Mouse (Mus musculus): ENCODE measurements around the gene Casz1.
A peak's percentile ranks its signal among the peaks of the same experiment; 100 is the strongest.

Casz1 gene

GRCm38 (mm10) chr4:148846724-148847123, 42.5 kb downstream of the Casz1 start:
- no peak for DNase-seq (ENCODE audit: low read depth, low spot score)

- DNase-seq (ENCODE audit: low read depth, low spot score): no peak
These were observed 43.4 kb downstream of the Casz1 start for GRCm38 (mm10) chr4:148847636-148848035.

- DNase-seq (ENCODE audit: low read depth, low spot score): no peak
These were observed 45.2 kb downstream of the Casz1 start for GRCm38 (mm10) chr4:148849437-148849836.

- DNase-seq (ENCODE audit: low read depth, low spot score): no peak
These were observed 48.8 kb downstream of the Casz1 start for GRCm38 (mm10) chr4:148853057-148853456.

GRCm38 (mm10) chr4:148854093-148854492, 49.9 kb downstream of the Casz1 start:
- DNase-seq (ENCODE audit: low read depth, low spot score): no peak

GRCm38 (mm10) chr4:148855527-148855926, 51.3 kb downstream of the Casz1 start:
- DNase-seq (ENCODE audit: low read depth, low spot score): no peak

- no peak for DNase-seq (ENCODE audit: low read depth, low spot score)
These were observed 52.0 kb downstream of the Casz1 start for GRCm38 (mm10) chr4:148856216-148856615.

- no peak for DNase-seq (ENCODE audit: low read depth, low spot score)
These were observed 53.3 kb downstream of the Casz1 start for GRCm38 (mm10) chr4:148857398-148858084.

- no peak for DNase-seq (ENCODE audit: low read depth, low spot score)
These were observed 54.0 kb downstream of the Casz1 start for GRCm38 (mm10) chr4:148858194-148858593.

GRCm38 (mm10) chr4:148859415-148859814, 55.2 kb downstream of the Casz1 start:
- no peak for DNase-seq (ENCODE audit: low read depth, low spot score)

- DNase-seq (ENCODE audit: low read depth, low spot score): no peak
These were observed 55.8 kb downstream of the Casz1 start for GRCm38 (mm10) chr4:148859906-148860491.

GRCm38 (mm10) chr4:148860636-148861035, 56.4 kb downstream of the Casz1 start:
- no peak for DNase-seq (ENCODE audit: low read depth, low spot score)

- DNase-seq (ENCODE audit: low read depth, low spot score): no peak
These were observed 62.7 kb downstream of the Casz1 start for GRCm38 (mm10) chr4:148866812-148867470.

- no peak for DNase-seq (ENCODE audit: low read depth, low spot score)
These were observed 63.6 kb downstream of the Casz1 start for GRCm38 (mm10) chr4:148867721-148868397.

GRCm38 (mm10) chr4:148869566-148869965, 65.3 kb downstream of the Casz1 start:
- DNase-seq (ENCODE audit: low read depth, low spot score): peak; percentile 21

- peak; percentile 77 for DNase-seq (ENCODE audit: low read depth, low spot score)
These were observed 66.3 kb downstream of the Casz1 start for GRCm38 (mm10) chr4:148870496-148870895.

- DNase-seq (ENCODE audit: low read depth, low spot score): peak; percentile 85
These were observed 67.6 kb downstream of the Casz1 start for GRCm38 (mm10) chr4:148871751-148872334.

- DNase-seq (ENCODE audit: low read depth, low spot score): no peak
These were observed 68.1 kb downstream of the Casz1 start for GRCm38 (mm10) chr4:148872372-148872771.

- peak; percentile 52 for DNase-seq (ENCODE audit: low read depth, low spot score)
These were observed 68.6 kb downstream of the Casz1 start for GRCm38 (mm10) chr4:148872783-148873182.

- no peak for DNase-seq (ENCODE audit: low read depth, low spot score)
These were observed 71.9 kb downstream of the Casz1 start for GRCm38 (mm10) chr4:148876166-148876565.

- no peak for DNase-seq (ENCODE audit: low read depth, low spot score)
These were observed 72.6 kb downstream of the Casz1 start for GRCm38 (mm10) chr4:148876867-148877266.
